Mouse (Mus musculus) ovary, adult 18-20 months (tissue): ENCODE data around the gene Hsbp1.

ENCODE experiments used
- DNase-seq: peaks from one replicate; pipeline ENCODE4 v3.0.0; 2022; ENCODE audit warnings: low spot score, mixed read lengths

Hsbp1 gene

DNA sequence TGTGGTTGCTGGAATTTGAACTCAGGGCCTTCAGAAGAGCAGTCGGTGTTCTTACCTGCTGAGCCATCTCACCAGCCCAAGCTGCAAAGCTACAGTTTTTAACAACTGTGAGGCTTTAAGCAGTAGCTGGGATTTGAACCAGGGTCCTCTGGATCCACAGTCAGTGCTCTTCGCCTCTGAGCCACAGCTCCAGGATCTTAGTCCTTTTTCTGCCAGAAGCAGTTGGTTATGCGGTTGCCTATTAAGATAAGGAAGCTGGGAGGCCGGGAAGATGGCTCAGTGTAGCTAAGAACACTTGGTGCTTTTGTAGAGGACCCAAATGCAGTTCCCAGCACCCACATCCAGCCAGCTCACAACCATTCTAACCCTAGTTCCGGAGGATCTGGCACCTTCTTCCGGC lies 42.7 kb downstream of the Hsbp1 start:
- DNase-seq: no peak

DNA sequence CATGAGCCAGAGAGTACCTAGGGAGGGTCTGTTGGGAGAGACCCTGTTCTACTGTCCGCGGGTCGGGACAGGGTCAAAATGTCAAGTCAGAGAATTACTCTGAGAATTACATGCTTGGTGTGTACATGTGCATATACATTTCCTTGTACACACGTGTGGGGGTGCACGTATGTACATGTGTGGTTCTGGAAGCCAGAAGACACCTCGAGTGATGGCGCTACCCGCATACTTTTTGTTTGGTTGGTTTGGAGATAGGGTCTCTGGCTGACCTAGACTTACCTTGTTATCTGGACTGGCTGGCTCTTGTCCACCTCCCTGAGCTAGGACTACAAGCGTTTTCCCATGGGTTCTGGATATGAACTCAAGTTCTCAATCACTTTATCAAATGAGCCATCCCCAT lies 49.8 kb downstream of the Hsbp1 start:
- DNase-seq: no peak

DNA sequence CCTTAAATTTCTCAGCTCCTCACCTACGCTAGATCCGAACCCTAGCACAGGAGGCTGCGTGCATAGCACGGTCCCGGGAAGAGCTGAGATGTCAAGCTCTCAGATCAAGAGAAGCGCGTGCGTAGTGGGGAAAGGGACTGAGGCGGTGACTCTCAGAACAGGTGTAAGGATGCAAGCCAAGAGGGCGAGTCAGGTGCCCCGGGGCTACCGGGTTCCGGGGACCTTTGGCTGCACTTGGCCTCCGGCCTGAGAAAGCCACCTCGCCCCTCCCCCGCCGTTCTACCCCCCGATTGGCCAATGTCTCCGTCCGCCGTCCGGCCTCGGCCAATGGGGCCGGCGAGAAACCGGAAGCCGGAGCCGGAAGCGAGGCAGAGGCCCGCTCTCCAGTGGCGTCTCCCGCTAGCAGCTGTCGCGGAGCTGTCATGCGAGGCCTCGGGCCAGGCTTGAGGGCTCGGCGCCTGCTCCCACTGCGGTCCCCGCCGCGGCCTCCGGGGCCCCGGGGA lies 50.3 kb downstream of the Hsbp1 start, which contains the start of gene Mlycd:
Mlycd (plus strand) TSS at position 355 of the 503 bp plus-strand sequence.
- peak; percentile 88 for DNase-seq

DNA sequence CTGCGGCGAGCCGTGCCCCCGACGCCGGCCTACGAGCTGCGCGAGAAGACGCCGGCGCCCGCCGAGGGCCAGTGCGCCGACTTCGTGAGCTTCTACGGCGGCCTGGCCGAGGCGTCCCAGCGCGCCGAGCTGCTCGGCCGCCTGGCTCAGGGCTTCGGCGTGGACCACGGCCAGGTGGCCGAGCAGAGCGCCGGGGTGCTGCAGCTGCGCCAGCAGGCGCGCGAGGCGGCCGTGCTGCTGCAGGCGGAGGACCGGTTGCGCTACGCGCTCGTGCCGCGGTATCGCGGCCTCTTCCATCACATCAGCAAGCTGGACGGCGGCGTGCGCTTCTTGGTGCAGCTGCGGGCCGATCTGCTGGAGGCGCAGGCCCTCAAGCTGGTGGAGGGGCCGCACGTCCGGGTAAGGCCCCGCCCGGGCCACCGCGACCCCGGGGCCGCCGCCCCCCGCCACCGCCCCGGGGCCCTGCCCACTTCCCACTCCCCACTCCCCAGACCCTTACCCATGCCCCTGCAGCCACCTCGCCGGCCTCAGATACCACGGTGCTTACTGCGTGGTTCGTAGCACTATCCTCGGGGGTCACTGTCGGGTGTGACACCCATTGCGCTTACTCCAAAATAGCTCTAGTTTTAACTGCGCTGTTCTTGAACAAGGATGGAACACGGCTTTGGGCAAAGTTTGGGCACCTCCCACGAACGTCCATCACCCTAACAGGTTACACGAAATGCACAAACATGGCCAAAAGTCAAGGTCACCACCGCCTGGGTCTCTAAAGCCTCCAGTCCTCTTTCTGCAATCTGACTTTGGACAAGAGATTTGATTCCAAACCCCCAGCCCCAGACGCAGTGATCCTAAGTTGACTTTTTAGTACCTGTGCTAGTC lies 51.0 kb downstream of the Hsbp1 start:
- no peak for DNase-seq
